Mouse (Mus musculus) heart, postnatal 4 days (tissue): Measurements from ENCODE around the gene Aldh18a1. TPM values are rescaled to one million over a fixed set of nuclear protein-coding genes. Genes with fewer than 3 reads are reported as not detected.
"Not testable (repeated sequence)": the region's sequence is repeated elsewhere in the genome, so short reads cannot be mapped to it uniquely, and the experiment has no call there.

ENCODE experiments used
- DNase-seq: peaks from one replicate; pipeline ENCODE4 v3.0.0; 2021
- total RNA-seq, 2 experiments: library from RNA; stranded (reverse); gene quantifications; 2 replicates each; pipeline ENCODE4 v1.2.3; 2021

Aldh18a1 gene
- total RNA-seq, 2 experiments from 2014 or later: 23.5 to 30.4 TPM

DNA sequence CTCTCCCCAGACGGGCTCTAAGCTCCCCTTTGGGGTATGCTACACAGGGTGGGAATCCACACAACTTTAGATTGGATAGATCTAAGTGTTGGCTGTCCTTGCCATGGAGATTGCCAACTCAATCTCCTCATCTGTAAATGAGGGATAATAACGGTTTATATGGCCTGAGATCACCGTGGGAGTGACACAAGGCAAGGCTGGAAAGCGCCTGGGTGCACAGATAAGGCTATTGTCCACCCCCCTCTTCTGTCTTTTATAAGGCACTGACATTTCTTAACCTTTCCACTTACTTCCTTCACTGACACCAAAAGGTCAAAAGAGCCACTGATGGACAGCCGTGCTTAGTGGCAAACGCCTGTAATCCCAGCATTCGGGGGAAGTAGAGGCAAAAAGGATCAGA lies 1.4 kb downstream of the Aldh18a1 start:
- DNase-seq: no peak

DNA sequence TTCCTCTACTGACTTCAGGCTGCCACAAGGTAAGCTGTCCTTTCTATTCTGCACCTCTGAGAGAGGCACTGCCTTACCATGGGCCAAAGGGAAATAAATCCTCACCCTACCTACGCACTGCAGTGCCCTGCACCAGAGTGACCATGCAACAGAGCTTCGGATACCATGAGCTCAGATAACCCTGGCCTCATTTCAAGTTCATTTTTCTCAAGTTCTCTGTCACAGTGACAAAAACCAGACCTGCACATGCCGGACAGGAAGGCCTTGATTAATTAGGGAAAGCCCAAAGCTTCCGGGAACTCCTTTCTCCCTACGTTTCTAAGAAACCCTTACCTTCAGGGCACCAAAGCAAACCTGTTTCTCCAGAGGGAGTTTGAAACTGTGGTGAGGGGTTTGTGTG lies 6.6 kb downstream of the Aldh18a1 start:
- peak; percentile 32 for DNase-seq

GRCm38 (mm10) chr19:40580902-40581301 lies 7.4 kb downstream of the Aldh18a1 start:
- DNase-seq: no peak

- DNase-seq: no peak
Observed at GRCm38 (mm10) chr19:40575438-40575837, 12.8 kb downstream of the Aldh18a1 start.

- DNase-seq: peak; percentile 76
Observed at GRCm38 (mm10) chr19:40570726-40571125, 17.5 kb downstream of the Aldh18a1 start.

DNA sequence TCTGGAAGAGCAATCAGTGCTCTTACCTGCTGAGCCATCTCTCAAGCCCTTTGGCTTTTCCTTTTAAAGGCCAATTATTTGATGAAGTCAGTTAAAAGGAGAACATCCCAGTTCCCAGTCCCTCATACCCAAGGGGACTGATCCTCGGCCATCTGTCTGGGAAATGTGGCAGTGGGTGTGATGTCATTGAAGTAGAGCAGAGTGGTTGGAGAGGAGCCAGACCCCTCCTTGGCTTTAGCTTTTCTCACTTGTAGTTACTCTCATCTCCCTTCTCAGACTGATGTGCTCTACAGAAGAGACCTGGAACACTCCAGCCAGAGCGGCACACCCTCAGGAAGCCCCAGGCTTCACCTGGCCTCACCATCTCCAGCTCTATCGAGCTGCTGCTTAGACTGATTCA lies 20.6 kb downstream of the Aldh18a1 start:
- peak; percentile 38 for DNase-seq

- no peak for DNase-seq
Observed at GRCm38 (mm10) chr19:40563880-40564645, 24.2 kb downstream of the Aldh18a1 start.

DNA sequence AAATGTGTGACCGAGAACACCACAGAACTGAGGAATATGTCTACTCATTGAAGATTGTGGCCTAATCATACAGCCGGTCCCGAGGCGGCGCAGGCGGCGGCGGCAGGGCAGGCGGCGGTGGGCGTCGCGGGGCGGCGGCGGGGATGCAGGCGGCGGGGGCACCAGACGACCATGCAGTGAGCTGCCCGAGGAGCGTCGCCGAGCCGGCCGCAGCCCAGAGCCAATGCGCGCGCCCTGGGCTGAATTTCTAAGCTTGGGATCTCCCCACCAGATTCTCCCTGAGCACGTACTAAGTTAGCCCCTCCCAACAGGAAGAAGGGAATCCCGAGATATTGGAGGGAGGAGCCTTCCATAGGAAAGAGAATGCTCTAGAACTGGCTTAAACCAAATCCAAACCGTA lies 26.7 kb downstream of the Aldh18a1 start:
- DNase-seq: not testable (repeated sequence)

GRCm38 (mm10) chr19:40556029-40556428 lies 32.2 kb downstream of the Aldh18a1 start:
- DNase-seq: no peak

DNA sequence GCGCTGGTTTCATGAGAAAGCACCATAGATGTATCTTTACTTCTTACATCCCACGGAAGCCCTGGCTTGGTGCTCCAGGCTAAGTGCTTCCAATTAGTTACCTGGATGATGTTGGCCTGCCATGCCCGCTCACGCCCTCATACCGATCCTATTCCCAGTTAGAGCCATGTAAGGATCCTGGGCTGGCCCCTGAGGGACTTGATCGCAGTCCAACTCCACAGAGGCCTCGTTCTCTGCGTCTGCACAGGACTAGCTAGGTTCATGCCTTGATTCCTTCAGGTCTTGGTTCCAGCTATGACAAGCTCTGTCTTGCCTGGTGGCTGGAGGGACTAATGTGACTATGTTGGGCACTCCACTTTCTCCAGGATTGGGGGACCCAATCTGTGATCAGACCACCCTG lies 33.1 kb downstream of the Aldh18a1 start:
- DNase-seq: no peak

DNA sequence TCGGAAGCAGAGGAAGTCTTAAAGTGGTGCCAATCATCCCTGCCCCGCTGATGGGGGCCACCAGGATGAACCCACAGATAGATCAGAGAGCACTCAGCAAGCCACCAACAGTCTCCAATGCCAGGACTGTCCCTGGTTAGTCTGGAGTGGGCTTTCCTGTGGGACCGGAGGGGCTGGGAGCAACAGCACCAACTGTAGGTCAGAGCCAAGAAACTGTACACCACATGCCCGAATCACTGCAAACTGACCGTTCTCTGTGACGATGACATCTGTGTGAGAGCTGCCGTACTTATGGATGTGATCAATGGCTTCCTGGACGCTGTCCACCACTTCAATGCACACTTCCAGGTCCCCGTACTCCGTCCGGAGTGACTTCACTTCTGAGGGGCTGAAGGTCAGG lies 33.9 kb downstream of the Aldh18a1 start:
- DNase-seq: no peak

- DNase-seq: no peak
Observed at GRCm38 (mm10) chr19:40553849-40554248, 34.4 kb downstream of the Aldh18a1 start.

DNA sequence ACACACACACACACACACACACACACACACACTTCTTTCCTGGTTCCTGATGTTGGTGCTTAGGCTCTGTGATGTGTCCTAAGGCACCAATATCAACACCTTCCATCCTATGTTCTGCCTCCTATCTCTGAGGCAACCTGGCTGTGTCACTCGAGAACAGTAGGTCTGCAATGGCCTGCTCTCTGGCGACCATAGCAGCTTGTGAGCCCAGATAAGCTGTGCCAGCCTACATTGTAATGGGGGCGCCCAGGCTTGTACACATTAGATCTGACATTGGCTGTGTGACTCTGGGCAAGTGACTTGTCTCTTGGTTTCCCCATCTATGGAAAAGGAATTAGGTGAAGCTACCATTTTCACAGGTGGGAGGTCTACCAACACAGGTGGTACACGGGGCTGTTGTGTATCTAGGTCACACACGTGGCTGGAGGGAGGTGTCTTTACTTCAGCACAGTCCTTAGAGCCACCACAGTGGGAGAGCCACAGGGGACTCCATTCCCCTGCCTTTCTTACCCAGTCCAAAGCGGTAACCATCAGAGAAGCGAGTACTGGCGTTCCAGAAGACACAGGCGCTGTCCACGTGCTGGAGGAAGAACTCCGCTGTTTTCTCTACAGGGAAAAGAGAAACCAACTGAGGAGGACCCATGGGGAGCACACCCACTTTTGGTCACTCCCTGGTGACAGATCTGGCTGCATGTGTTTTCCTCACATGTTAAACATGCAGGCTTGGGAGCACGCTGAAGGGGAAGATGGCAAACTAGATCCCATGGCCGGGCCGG lies 35.1 kb downstream of the Aldh18a1 start:
- no peak for DNase-seq

- peak; percentile 49 for DNase-seq
Observed at GRCm38 (mm10) chr19:40549516-40550135, 38.6 kb downstream of the Aldh18a1 start.

GRCm38 (mm10) chr19:40548796-40549515 lies 39.3 kb downstream of the Aldh18a1 start:
- no peak for DNase-seq

GRCm38 (mm10) chr19:40548386-40548785 lies 39.9 kb downstream of the Aldh18a1 start:
- DNase-seq: no peak

DNA sequence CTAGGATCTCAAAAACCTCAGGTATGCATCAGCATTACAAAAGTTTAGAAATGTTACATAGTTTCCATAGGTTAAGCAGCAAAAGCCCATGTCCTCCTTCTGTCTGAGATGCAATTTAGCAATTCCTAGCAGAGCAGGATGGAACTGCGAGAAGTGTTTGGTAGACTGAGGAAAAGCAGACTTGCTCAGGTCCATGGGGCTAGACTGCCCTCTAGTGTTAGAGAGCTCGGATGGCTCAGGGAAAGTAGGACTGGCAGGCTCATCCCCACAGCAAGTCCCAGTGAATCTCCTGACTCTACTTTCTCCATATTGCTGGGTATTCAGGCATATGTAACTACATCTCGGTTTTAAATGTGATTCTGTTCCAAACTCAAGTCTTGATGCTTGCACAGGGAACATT lies 43.4 kb downstream of the Aldh18a1 start:
- DNase-seq: peak; percentile 77

DNA sequence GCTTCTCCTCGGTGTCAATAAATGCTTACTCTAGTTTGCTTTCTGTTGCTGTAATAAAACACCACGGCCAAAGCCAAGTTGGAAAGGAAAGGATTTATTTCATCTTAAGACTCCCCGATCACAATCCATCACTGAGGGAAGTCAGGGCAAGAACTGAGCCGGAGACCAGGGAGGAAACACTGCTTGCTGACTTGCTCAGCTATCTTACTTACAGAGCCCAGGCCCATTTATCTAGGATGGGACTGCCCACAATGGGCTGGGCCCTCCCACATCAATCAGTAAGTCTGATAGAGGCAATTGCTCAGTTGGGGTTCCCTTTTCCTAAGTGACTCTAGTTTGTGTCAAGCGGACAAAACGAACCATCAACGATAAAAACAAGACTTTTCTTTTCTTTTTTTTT lies 45.5 kb downstream of the Aldh18a1 start:
- no peak for DNase-seq

DNA sequence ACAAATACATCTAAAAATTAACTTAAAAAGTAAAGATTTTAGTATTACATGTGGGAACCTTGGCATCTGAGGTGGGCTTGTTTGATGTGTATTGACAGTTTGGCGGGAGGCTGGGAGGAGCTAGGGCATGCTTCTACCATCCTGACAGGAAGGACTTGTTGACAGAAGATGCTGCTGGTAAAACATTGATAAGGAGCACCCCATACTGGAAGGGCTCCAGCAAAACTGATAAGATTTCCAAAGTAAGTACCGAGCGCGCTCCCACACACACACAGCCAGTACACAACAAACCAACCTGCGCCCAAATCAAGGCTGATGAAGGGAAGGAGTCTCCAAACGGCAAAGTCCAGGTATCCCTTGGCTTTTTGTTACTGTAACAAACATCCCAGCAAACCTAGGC lies 51.7 kb downstream of the Aldh18a1 start:
- DNase-seq: no peak

GRCm38 (mm10) chr19:40532525-40532924 lies 55.7 kb downstream of the Aldh18a1 start:
- no peak for DNase-seq

- DNase-seq: no peak
Observed at GRCm38 (mm10) chr19:40530323-40530722, 57.9 kb downstream of the Aldh18a1 start.

DNA sequence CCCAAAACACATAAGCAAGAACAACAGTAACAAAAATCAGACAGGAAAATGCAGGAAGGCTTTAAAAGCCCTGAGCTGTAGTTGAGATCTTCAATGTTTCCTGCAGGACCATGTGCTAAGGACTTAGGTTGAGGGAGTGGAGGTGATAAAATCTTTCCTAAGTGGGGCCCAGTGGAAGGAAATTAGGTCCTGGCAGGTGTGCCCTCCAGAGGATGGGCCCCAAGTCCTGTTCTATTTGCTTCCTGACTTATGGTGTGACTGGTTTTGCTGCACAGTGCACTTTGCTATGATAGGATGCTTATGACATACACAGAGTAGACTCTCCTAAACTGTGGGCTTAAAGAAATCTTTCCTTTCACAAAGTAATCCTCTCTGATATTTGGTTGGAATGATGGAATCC lies 60.0 kb downstream of the Aldh18a1 start:
- no peak for DNase-seq
